Mouse (Mus musculus): ENCODE data around the gene Hist1h2ao. TPM values are rescaled to one million over a fixed set of nuclear protein-coding genes. Genes with fewer than 3 reads are reported as not detected.
"Not testable (repeated sequence)": the region's sequence is repeated elsewhere in the genome, so short reads cannot be mapped to it uniquely, and the experiment has no call there.

Gene Hist1h2ao
- total and polyA plus RNA-seq, 2 experiments from 2014 or later, result not detected

DNA sequence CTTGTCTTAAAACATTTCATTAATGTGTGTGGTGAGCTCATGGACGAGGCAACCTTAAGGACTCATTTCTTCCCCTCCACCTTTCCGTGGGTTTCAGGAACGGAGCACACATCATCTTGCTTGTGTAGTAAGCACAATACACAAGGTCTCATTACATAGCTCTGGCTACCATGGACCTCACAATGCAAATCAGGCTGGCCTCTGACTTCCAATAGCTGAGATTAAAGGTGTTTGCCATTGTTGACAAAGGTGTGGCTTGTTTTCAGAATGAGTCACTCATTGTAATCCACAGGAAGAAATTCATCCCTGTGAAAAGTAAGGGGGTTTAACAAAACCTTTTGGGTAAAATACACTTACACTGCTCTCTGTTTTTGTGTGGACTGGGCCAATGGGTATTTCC lies 18.2 kb downstream of the Hist1h2ao start:
- no peak for DNase-seq (ENCODE audit: low spot score)
- ATAC-seq, result no peak
- Histone ChIP-seq H3K9ac (replicated peaks; ENCODE audit: low read length) (no peak overlapping the region), H3K9me3 (ENCODE audit: low read length) (no peaks in the 10 kb centered on the region), H3K4me1 (ENCODE audit: insufficient read depth, low read length) (no peaks in the 10 kb centered on the region), H3K27ac (no peak overlapping the region), H3K36me3 (ENCODE audit: insufficient read depth, low read length) (no peaks in the 10 kb centered on the region), H3K4me3 (ENCODE audit: low read length) (no peak overlapping the region), H3K27me3 (ENCODE audit: insufficient read depth, low read length) (no peaks in the 10 kb centered on the region), H3K4me2 (ENCODE audit: low read depth, low read length) (no peak overlapping the region)
- TF ChIP-seq CTCF (IDR thresholded peaks at IDR 0.05; ENCODE audit: low read depth), result no peak
- WGBS, result 87% methylated on average over 3 of the region's 3 CpGs

DNA sequence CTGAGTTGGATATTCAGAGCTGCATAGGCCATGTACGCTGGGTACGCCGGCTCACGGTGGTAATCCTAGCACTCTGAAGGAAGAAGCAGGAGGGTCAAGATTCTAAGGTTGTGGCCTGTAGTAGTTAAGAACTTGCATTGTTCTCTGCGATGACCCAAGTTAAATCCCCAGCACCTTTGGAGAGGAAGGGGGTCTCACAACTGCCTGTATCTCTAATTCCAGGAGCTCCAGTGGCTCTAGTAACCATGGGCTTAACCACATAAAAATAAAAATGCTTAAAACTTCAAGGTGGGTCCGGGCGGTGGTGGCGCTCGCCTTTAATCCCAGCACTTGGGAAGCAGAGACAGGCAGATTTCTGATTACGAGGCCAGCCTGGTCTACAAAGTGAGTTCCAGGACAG lies 20.1 kb downstream of the Hist1h2ao start:
- no peak overlapping the region for H3K4me2 ChIP-seq (ENCODE audit: low read depth, low read length)
- no peaks in the 10 kb centered on the region for H3K9me3 ChIP-seq (ENCODE audit: low read length)
- no peak overlapping the region for H3K9ac ChIP-seq (replicated peaks; ENCODE audit: low read length)
- no peaks in the 10 kb centered on the region for H3K36me3 ChIP-seq (ENCODE audit: insufficient read depth, low read length)
- no peak for DNase-seq (ENCODE audit: low spot score)
- no peak overlapping the region for H3K4me3 ChIP-seq (ENCODE audit: low read length)
- no peak for TF ChIP-seq CTCF (IDR thresholded peaks at IDR 0.05; ENCODE audit: low read depth)
- ATAC-seq, result no peak
- WGBS, result 89% methylated on average over 10 of the region's 10 CpGs
- H3K27me3 ChIP-seq (ENCODE audit: insufficient read depth, low read length), result no peaks in the 10 kb centered on the region
- no peaks in the 10 kb centered on the region for H3K4me1 ChIP-seq (ENCODE audit: insufficient read depth, low read length)
- no peak overlapping the region for H3K27ac ChIP-seq

- H3K27ac ChIP-seq; DNase-seq (ENCODE audit: low spot score); H3K27me3 ChIP-seq (ENCODE audit: insufficient read depth, low read length); H3K4me1 ChIP-seq (ENCODE audit: insufficient read depth, low read length); H3K36me3 ChIP-seq (ENCODE audit: insufficient read depth, low read length); H3K9me3 ChIP-seq (ENCODE audit: low read length); H3K4me3 ChIP-seq (ENCODE audit: low read length); H3K9ac ChIP-seq (replicated peaks; ENCODE audit: low read length): not testable (repeated sequence)
- peak within 1 kb of the TSS; percentile 36; the same call in 1 of the 2 replicates for H3K4me2 ChIP-seq (ENCODE audit: low read depth, low read length)
- under 1% methylated on average over 22 of the region's 58 CpGs for WGBS
- ATAC-seq, result peak; percentile 88
Observed at GRCm38 (mm10) chr13:21831418-21832394, 21.4 kb downstream of the Hist1h2ao start, which contains the start of gene Hist1h4n. TSS of gene Hist1h4n (minus strand) at chr13:21832196.

DNA sequence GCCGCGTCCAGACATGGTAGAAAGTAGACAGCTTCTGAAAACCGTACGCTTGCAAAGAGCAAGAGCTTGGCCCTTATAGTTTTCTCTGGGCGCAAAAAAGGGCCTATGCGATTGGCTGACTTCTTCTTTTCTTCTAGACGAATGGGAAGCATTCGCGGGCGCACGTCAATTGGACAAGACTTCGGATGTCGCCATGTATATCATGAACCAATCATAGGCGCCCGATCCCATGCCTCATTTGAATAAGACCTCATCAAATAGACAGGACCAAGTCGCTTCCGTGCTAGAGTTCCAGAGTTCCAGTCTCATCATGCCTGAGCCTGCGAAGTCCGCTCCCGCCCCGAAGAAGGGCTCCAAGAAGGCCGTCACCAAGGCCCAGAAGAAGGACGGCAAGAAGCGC lies 23.2 kb downstream of the Hist1h2ao start, which contains the start of the genes Hist1h2ap and Hist1h2br:
TSS of gene Hist1h2ap (minus strand) at position 47 of the 400 bp plus-strand sequence.
TSS of gene Hist1h2br (plus strand) at position 283 of the 400 bp plus-strand sequence.
- not testable (repeated sequence) for H3K4me2 ChIP-seq (ENCODE audit: low read depth, low read length); H3K27me3 ChIP-seq (ENCODE audit: insufficient read depth, low read length); H3K4me1 ChIP-seq (ENCODE audit: insufficient read depth, low read length); DNase-seq (ENCODE audit: low spot score); H3K27ac ChIP-seq; H3K9ac ChIP-seq (replicated peaks; ENCODE audit: low read length); H3K36me3 ChIP-seq (ENCODE audit: insufficient read depth, low read length); H3K4me3 ChIP-seq (ENCODE audit: low read length); H3K9me3 ChIP-seq (ENCODE audit: low read length)
- ATAC-seq, result peak; percentile 96
- no CpG with 5 or more reads among the region's 24 CpGs for WGBS

- not testable (repeated sequence) for H3K4me3 ChIP-seq (ENCODE audit: low read length); H3K36me3 ChIP-seq (ENCODE audit: insufficient read depth, low read length); H3K9me3 ChIP-seq (ENCODE audit: low read length); H3K9ac ChIP-seq (replicated peaks; ENCODE audit: low read length); H3K4me2 ChIP-seq (ENCODE audit: low read depth, low read length); H3K27me3 ChIP-seq (ENCODE audit: insufficient read depth, low read length); DNase-seq (ENCODE audit: low spot score); H3K27ac ChIP-seq; H3K4me1 ChIP-seq (ENCODE audit: insufficient read depth, low read length)
- no CpG with 5 or more reads among the region's 4 CpGs for WGBS
- ATAC-seq, result peak; percentile 67
Observed at GRCm38 (mm10) chr13:21840508-21840907, 30.2 kb downstream of the Hist1h2ao start.

DNA sequence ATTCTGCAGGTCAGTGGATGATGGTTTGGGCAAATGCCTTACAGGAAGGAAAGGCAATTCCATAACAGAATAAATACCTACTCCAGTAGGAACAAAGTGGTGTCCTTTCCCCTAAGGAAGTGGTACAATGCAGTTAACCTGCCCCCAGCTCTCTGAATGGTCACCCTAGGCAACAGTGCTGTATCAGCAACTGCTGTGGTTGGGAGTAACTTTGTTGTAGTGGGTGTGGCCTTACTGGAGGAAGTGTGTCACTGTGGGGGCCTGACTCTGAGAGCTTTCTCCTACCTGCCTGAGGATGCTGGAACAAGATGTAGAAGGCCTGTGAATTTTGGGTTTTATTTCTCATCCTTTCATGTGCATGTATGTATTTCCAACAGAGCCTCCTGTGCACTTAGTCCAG lies 36.1 kb downstream of the Hist1h2ao start:
- ATAC-seq; H3K27me3 ChIP-seq (ENCODE audit: insufficient read depth, low read length); H3K27ac ChIP-seq; H3K4me3 ChIP-seq (ENCODE audit: low read length); DNase-seq (ENCODE audit: low spot score); H3K4me2 ChIP-seq (ENCODE audit: low read depth, low read length); H3K9me3 ChIP-seq (ENCODE audit: low read length); H3K36me3 ChIP-seq (ENCODE audit: insufficient read depth, low read length); H3K9ac ChIP-seq (replicated peaks; ENCODE audit: low read length); H3K4me1 ChIP-seq (ENCODE audit: insufficient read depth, low read length): not testable (repeated sequence)

DNA sequence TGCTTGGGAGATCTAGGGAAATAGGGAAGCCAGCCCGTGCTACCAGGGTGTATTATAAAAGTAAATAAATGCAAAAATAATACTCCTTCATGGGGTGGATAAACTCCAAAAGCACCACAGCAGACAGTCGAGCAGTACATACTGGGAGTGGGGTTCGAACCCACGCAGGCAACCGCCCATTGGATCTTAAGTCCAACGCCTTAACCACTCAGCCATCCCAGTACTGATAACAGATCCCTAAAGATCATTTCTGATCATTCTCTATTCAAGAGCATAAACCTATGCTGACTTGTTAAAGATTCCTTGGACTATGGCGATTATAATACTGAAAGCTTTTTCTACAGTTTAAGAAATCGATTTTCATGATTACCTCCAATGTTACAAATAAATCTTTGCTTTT lies 37.6 kb downstream of the Hist1h2ao start:
- no peak overlapping the region for H3K4me3 ChIP-seq (ENCODE audit: low read length)
- H3K27me3 ChIP-seq (ENCODE audit: insufficient read depth, low read length), result no peaks in the 10 kb centered on the region
- H3K4me2 ChIP-seq (ENCODE audit: low read depth, low read length), result no peak overlapping the region
- H3K4me1 ChIP-seq (ENCODE audit: insufficient read depth, low read length), result no peaks in the 10 kb centered on the region
- no peak for TF ChIP-seq CTCF (IDR thresholded peaks at IDR 0.05; ENCODE audit: low read depth)
- no peaks in the 10 kb centered on the region for H3K9me3 ChIP-seq (ENCODE audit: low read length)
- DNase-seq (ENCODE audit: low spot score) (no peak), ATAC-seq (no peak)
- H3K27ac ChIP-seq, result no peak overlapping the region
- no peak overlapping the region for H3K9ac ChIP-seq (replicated peaks; ENCODE audit: low read length)
- 24% methylated on average over 8 of the region's 8 CpGs for whole genome bisulfite sequencing
- H3K36me3 ChIP-seq (ENCODE audit: insufficient read depth, low read length), result no peaks in the 10 kb centered on the region

- 33% methylated on average over 1 of the region's 1 CpGs for WGBS
- not testable (repeated sequence) for H3K27me3 ChIP-seq (ENCODE audit: insufficient read depth, low read length); H3K9ac ChIP-seq (replicated peaks; ENCODE audit: low read length); H3K27ac ChIP-seq; H3K4me2 ChIP-seq (ENCODE audit: low read depth, low read length); DNase-seq (ENCODE audit: low spot score); H3K9me3 ChIP-seq (ENCODE audit: low read length); H3K4me3 ChIP-seq (ENCODE audit: low read length); H3K36me3 ChIP-seq (ENCODE audit: insufficient read depth, low read length); ATAC-seq; H3K4me1 ChIP-seq (ENCODE audit: insufficient read depth, low read length)
Observed at GRCm38 (mm10) chr13:21850696-21851095, 40.4 kb downstream of the Hist1h2ao start.

All from hindbrain, postnatal 0 days (tissue).